Mouse (Mus musculus) thymus, postnatal 14 days (tissue): ENCODE results near the gene Tead1.

Experiments used
- DNase-seq: peaks from one replicate; pipeline ENCODE4 v3.0.0; 2021

Gene Tead1

DNA sequence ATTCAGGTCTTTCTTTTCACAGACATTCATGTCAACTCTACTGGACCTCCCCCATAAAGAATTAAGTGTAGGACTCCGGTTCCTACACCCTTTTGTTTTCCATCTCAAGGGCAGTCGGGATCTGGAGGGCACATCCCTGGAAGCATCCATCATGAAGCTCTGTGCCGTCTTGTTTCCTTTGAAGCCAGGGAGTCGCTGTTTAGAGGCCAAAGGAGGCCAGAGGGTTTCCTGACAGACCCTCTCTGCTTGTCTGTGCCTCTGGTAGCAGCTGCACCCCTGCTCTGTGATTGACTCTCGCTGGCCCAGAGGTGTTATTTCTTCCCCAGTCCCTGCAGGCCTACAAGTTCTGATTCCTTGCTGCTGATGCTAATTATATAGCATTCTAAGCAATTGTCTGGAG is 259.8 kb downstream of the Tead1 start:
- no peak for DNase-seq

DNA sequence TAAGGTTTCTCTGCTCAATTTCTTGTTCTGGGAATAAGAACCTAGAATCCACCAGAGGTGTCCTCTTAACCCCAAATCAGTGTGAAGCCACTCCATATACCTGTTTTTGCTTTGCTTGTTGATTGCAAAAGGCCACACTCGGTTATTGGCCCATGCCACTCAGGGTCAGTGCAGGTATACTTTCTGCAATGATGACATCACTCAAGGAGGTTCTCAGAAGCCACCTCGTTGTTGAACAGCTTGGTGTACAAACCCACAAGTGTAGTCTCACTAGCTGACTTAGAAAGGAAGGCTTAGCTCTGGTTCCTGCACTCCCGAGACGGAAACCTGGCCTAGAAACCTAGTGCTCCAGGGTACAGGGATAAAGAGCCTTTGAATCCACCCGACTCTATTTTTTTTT is 263.4 kb downstream of the Tead1 start:
- no peak for DNase-seq

DNA sequence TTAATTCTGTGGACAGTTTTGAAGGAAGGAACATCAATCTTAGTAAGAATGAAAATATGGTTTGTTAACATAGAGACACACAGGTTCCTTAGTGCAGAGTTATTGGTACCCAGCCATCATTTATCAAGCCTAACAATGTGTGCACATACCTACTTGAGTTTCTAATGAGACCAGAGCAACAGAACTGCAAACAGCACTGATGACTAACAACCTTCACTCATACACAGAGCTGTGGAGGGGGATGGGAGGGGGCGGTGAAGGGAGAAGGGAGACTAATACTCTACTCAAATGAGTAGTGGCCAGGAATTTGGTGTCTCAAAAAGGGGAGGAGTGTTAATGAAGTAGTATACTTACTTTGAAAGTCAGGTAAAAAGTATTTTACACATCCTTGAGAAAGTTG is 263.9 kb downstream of the Tead1 start:
- DNase-seq: no peak

DNA sequence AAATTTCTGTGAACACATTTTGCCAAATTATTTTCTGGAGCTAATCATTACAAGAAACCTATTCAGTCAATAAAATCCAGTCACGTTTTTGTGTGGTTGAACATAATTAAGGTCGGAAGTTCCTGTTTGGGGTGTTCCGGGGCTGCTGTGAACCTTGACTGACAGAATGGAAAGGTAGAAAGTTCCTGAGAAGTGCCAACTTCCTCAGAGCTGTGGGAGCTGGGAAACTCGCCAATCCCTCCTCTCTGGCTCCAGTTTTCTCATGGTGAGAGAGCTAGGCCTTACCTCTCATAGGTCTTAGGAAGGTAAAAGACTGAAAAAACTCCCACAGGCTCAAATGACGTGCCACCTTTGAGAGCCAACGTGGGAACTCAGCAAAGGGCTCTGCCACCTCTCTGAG is 267.6 kb downstream of the Tead1 start:
- DNase-seq: no peak

DNA sequence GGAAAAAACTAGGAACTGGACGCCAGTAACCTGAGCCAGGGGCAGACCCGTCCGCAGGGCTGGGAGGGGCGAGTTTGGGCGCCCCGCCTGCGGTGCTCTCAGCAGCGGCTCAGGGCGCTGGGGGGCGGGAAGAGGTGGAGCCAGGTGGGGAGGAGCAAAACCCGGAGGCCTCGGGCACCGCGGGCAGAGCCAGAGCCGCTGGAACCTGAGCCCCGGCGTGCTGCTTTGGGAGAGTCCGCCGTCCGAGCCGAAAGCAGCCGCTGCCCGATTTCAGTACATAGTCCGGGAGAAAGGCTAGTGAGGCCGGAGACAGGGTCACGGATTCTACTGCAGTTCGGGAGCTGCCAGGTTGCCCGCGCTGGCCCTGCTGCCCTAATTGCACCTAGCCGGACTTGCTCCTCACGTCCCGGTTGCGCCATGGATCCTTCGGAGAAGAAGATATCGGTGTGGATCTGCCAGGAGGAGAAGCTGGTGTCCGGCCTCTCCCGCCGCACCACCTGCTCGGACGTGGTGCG is 274.7 kb downstream of the Tead1 start, which contains the start of gene Rassf10:
Rassf10 (plus strand) TSS at position 186 of the 515 bp plus-strand sequence.
- peak; percentile 3 for DNase-seq

DNA sequence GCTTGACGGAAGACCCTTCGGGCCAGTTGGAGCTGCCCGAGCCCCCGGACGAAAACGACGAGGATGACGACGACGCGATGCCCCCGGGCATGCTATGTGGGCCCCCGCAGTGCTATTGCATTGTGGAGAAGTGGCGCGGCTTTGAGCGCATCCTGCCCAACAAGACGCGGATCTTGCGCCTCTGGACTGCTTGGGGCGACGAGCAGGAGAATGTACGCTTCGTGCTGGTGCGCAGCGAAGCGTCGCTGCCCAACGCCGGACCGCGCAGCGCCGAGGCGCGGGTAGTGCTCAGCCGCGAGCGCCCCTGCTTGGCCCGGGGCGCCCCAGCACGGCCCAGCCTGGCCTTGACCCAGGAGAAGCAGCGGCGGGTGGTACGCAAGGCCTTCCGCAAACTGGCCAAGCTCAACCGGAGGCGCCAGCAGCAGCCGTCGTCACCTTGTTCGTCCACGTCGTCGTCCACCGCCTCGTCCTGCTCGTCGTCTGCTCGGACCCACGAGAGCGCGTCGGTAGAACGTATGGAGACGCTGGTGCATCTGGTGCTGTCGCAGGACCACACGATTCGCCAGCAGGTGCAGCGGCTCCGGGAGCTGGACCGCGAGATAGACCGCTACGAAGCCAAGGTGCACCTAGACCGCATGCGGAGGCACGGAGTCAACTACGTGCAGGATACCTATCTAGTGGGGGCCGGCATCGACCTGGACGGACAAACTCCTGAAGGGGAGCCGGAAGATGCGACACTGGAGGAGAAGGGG is 275.4 kb downstream of the Tead1 start:
- no peak for DNase-seq

DNA sequence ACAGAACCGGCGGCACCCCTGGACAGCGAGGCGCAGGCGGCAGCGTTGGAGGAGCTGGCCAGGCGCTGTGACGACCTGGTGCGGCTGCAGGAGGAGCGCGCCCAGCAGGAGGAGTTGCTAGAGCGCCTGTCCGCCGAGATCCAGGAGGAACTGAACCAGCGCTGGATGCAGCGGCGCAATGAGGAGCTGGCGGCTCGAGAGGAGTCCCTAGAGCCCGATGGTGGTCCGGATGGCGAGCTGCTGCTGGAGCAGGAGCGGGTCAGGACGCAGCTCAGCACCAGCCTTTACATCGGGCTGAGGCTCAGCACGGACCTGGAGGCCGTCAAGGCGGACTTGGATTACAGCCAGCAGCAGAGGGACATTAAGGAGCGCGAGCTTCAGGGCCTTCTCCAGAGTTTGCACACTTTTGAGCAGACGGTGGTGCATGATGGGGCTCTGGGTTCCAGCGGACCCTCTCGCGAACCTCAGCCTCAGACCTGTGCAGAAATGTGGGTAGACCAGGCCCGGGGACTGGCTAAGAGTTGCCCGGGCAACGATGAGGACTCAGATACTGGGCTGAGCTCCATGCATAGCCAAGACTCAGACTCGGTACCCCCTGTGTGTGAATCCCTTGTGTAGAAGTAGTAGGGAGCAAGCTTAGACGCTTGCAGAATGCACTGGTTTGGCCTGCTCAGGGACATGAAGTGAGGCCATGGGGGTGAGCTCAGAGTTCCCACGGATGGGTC is 276.1 kb downstream of the Tead1 start:
- no peak for DNase-seq

DNA sequence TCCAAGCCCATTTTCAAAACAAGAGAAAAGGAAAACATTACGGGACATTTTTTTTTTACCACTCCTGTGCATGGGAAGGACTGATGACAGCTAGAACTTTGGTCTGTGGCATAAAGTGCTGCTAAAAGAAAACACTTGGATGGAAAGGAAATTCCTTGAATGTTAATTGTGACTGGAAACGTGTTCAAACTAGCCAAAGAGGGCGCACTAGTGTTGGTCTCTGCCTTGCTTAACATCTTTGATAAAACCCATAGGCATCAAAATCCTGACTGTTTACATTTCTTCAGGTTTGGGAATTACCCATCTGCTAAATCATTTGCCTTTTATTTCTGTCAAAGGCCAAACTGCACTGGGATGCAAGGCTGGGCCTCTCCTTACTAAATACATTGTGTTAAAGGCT is 276.8 kb downstream of the Tead1 start:
- DNase-seq: no peak
